Mouse (Mus musculus) thymus, adult 2 months (tissue): ENCODE measurements around the gene Fbxl8.

Source experiments
- CTCF ChIP-seq: fragments of 200-500 bp; IDR thresholded peaks from 2 replicates; pipeline ENCODE4 v1.5.1; 2012; ENCODE audit warnings: mild to moderate bottlenecking, control low read depth, low read length, moderate library complexity, borderline replicate concordance; ENCODE audit not compliant: control insufficient read depth, poor library complexity, insufficient read depth; ENCODE audit errors: extremely low read depth
- POLR2A ChIP-seq: fragments of 200-500 bp; IDR thresholded peaks from 2 replicates; pipeline ENCODE4 v1.6.1; 2012; ENCODE audit warnings: mild to moderate bottlenecking, low read length, control low read depth, moderate library complexity; ENCODE audit not compliant: control insufficient read depth, poor library complexity, insufficient read depth; ENCODE audit errors: extremely low read depth

DNA sequence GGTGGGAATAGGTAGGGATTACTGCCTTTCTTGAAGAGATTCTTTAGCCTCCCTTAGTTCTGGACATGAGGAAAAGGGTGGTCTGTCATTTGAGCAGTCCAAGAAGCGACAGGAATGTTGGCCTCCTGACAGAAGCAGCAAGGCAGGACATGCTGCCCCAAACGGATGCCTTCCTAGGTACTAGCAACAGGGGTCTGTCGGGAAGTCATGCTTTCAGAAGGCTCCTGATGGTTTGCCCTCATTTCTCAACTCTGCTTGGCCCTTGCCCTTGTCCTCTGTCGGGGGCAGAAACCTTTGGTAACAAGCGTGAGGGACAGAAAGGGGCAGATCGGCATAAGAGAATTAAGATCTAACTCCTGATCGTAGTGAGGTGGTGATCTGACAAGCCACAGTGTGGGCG lies 45.7 kb downstream of the Fbxl8 start:
- TF ChIP-seq POLR2A, result no peak
- TF ChIP-seq CTCF, result no peak
